Mouse (Mus musculus): ENCODE measurements around the gene Rcan2.

GRCm38 (mm10) chr17:43994080-43994479 is 192.9 kb downstream of the Rcan2 start:
- no peak for TF ChIP-seq POLR2A (IDR thresholded peaks at IDR 0.05; ENCODE audit: extremely low read depth, insufficient read depth, low read length)
- no peak for TF ChIP-seq CTCF (IDR thresholded peaks at IDR 0.05; ENCODE audit: low read depth, low read length)
